Mouse (Mus musculus) right cerebral cortex, postnatal 4 days (tissue): ENCODE measurements around the gene Hibch.
A peak's percentile ranks its signal among the peaks of the same experiment; 100 is the strongest.
"Not testable (repeated sequence)": the region's sequence is repeated elsewhere in the genome, so short reads cannot be mapped to it uniquely, and the experiment has no call there.

Experiments
- DNase-seq: peaks from one replicate; pipeline ENCODE4 v3.0.0-alpha.2; 2022

Gene Hibch

GRCm38 (mm10) chr1:52844782-52845665, at the start of gene Hibch:
Gene Hibch, plus strand, starts transcription at chr1:52844929.
- peak; percentile 91 for DNase-seq

DNA sequence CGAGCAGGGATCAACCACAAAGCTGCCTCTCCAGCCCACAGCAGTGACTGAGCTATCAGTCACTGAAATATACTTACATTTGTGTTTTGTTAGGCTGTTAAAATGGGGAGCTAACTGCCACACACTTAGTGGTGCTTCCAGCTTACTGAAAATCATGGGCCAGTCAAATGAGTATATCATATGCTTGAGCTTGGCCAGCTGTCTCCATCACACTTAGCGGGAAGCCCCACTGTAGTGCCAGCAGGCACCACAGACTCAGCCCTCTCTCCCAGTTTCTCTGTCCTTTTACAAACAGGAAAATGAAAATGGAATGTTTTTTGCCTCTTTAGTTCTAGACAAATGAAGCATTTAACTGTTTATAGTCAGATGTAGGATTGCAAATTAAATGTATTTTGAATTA, 48.8 kb upstream of the Hibch start:
- no peak for DNase-seq

DNA sequence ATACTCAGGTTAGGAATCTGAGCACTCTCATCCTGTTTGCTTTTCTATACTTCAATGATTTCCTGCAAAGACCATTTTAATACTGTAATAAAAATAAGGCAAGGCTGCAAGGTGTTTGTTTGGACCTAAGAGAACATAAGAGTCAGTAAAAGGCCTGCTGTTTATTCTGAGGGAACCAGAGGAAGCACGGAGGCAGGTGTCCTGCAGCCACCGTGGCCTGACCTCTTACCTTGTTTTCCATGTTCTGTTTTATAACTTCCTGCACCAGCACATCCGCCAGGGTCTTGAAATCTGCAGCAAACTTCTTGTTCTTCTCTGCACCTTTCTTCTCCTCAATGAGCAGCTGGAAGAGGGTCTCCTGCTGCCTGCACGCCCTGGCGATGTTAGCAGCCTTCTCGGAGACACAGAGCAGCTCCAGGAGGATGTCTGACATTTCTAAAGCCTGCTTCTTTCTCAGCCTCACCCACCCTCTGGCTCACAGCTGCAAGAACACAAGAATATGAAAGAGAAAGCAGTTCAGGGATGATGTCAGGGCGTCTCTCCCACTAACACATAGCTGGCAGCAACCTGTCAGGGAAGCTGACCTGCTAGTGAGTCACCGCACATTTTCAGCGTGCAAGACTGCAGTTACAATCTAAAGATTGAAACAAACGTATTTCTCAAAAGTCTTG, 45.5 kb upstream of the Hibch start:
- no peak for DNase-seq

DNA sequence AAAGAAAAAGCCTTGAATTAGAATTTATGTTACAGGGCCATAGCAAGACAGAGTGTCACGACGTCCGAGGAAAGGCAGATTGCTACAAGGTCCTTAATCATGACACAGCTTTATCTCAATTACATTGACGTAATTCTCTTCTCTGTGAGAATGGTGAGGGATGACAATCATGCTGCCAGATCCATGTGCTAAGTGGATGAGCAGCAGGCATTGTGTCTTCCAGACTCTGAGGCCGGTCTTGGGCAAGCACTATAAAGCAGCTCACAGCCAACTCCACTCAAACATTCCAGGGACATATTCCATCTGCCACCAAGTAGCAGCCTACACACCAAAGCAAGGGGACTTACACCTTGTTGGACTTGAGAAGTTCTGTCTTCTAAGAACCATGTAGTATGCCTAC, 45.0 kb upstream of the Hibch start:
- DNase-seq, result no peak

DNA sequence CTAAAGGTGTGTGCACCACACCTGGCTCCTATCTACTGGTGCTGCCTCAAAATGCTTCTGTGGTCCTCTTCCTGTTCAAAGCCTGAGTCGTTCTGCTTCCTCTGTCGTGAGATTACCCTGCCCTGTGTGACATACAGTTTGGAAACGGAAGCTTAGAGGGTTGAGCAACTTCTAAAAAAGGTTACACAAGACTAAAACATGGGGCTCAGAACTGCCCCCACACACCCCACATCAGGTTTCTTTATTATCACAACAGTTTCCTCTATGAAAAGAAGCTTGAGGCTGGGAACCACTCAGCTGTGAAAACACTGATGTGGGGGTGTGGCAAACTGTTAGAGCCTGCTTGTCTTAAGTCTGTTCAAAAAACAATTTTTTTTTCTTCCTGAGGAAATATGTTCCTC, 44.4 kb upstream of the Hibch start:
- DNase-seq, result no peak

DNA sequence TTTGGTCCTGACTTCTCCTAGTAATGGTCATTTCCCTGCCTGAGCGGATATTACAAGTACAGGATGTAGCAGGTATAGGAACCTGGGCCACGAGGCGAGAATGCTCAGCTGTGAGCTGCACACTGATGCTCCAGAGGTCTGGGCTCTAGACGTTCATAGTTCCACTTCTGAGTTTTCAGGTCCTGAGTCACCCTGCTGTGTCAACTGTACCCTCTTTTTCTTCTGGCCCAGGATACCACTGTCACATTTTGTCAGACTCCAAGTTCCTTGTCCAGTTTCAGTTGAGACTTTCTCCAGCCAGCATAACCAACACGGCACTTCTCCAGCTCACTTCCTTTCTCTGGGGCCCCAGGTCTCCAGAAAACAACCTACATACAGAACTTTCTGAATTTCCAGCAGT, 43.1 kb upstream of the Hibch start:
- DNase-seq, result no peak

- no peak for DNase-seq
These were observed 42.2 kb upstream of the Hibch start for GRCm38 (mm10) chr1:52802406-52802975.

GRCm38 (mm10) chr1:52805041-52805440, 39.7 kb upstream of the Hibch start:
- DNase-seq, result no peak

DNA sequence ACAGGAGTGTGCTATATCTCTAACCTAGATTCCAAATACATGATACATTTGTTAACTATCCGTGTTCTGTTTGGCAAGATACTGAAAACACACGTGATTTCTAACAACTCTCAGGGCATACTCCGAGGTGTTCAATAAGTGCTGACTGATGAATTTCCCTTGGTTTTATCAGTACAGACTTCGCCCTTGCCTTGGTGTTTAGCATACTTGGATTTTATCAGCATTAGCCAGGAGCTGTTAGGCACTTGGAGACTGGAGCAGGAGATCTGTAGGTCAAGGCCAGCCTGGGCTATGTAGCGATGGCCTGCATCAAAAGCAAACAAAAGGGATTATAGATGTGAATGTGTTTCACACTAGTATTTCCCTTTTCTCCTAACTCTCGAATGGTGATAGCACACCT, 36.3 kb upstream of the Hibch start:
- no peak for DNase-seq

DNA sequence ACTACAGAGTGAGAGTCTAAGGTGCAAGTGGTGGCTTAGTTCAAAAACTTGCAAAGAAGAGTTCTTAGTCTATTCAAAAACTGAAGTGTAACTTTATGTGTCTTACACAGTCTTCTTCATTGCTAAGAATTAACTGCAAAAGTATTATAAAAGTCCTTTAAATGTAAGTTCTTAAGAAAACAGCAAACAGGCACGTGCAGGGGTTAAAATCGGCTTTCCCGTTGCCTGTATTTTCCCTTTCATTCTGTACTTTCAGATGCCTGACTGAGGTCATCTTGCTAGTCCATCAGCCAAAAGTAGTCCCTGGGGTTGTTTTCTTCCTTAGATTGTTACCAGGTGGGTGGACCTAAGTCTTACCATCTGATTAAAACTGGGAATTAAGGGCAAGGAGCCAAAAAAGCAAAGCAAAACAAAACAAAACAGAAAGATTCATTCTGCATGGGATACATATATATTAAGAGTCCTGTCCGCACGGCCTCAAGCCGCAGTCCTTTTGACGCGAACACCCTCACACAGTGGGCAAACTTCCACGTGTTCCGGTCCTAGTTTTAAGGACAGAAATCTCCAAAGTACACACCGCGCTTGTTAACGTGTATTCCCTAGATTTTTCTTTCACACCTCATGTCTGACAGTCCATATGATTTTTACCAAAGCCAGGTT, 28.4 kb upstream of the Hibch start:
- no peak for DNase-seq

- peak; percentile 63 for DNase-seq
These were observed 27.6 kb upstream of the Hibch start, which contains the start of gene Inpp1 for GRCm38 (mm10) chr1:52816910-52817812. Gene Inpp1, minus strand, starts transcription at chr1:52817688.

GRCm38 (mm10) chr1:52817813-52818147, 26.9 kb upstream of the Hibch start:
- DNase-seq, result no peak

GRCm38 (mm10) chr1:52839099-52839498, 5.6 kb upstream of the Hibch start:
- no peak for DNase-seq

- no peak for DNase-seq
These were observed 375 bp upstream of the Hibch start for GRCm38 (mm10) chr1:52844354-52844753.

- no peak for DNase-seq
These were observed 1.8 kb downstream of the Hibch start for GRCm38 (mm10) chr1:52846556-52846955.

- no peak for DNase-seq
These were observed 4.7 kb downstream of the Hibch start for GRCm38 (mm10) chr1:52849422-52849821.

DNA sequence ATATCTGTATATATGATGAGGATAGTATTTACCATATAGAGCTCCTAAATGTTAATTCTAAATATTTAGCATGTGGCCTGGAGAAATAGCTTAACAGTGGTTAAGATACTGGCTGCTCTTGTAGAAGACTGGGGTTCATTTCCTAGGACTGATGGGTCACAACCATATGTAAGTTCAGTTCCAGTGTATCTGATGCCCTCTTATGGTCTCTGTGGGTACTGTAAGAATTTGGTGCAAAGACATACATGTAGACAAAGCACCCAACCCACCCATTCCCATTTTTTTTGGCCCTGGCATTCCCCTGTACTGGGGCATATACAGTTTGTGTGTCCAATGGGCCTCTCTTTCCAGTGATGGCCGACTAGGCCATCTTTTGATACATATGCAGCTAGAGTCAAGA, 9.3 kb downstream of the Hibch start:
- not testable (repeated sequence) for DNase-seq

DNA sequence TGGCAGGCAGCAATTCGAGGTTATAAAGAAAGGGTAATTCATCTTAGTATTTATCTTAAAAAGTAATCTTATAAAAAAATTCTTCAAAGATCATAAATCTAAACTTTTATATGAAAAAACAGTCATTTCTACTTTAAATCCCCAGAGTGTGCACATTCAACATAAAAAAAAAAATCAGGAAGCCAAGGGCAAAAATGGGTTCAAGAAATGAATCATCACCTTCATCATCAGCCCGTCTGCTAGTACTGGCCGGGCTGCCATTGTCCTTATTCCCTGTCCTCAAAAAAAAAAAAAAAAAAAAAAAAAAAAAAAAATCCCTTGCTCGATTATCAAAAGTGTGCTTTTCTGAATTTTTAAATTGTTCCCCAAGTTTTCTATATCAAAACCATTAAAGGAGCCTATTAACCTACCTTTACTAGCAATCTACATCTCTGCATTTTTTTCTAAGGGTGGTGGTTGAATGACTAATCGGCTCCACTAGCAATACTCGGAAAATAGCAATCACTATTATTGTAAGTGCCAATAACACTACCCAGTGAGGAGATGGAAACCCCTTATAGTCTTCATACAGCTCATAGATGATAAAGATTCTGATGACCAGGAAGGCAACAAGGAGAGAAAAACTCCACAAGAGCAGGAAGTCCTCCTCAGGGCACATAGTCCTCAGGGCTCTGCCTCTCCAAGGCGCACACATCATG, 11.3 kb downstream of the Hibch start:
- no peak for DNase-seq

- no peak for DNase-seq
These were observed 19.5 kb downstream of the Hibch start for GRCm38 (mm10) chr1:52864220-52864619.

GRCm38 (mm10) chr1:52866007-52866406, 21.3 kb downstream of the Hibch start:
- no peak for DNase-seq

GRCm38 (mm10) chr1:52867876-52868275, 23.1 kb downstream of the Hibch start:
- no peak for DNase-seq

GRCm38 (mm10) chr1:52884208-52884607, 39.5 kb downstream of the Hibch start:
- DNase-seq, result no peak
